Mouse (Mus musculus) midbrain, postnatal 0 days (tissue): ENCODE measurements around the gene Tfap4. TPM values are rescaled to one million over a fixed set of nuclear protein-coding genes. Genes with fewer than 3 reads are reported as not detected.
"Not testable (repeated sequence)": the region's sequence is repeated elsewhere in the genome, so short reads cannot be mapped to it uniquely, and the experiment has no call there.

Experiments used
- ATAC-seq: fragments of 200-750 bp; cut with Nextera tagmentation; 2 replicates; pipeline ENCODE4 v1.8.0; 2017; ENCODE audit warnings: moderate number of reproducible peaks, mild to moderate bottlenecking, moderate TSS enrichment, moderate library complexity; ENCODE audit not compliant: low FRiP score
- DNase-seq: peaks from one replicate; pipeline ENCODE4 v3.0.0-alpha.2; 2015; ENCODE audit warnings: low spot score
- H3K27ac ChIP-seq: fragments of 300-500 bp; sonication (generic); 2 replicates; pipeline ENCODE4 v1.5.1; 2014; ENCODE audit warnings: low read depth, mild to moderate bottlenecking, low read length, mixed read lengths
- H3K27me3 ChIP-seq: fragments of 300-500 bp; sonication (generic); 2 replicates; pipeline ENCODE4 v1.6.1; 2014; ENCODE audit warnings: low read length, control low read depth, mixed read lengths; ENCODE audit not compliant: insufficient read depth
- H3K36me3 ChIP-seq: fragments of 300-500 bp; sonication (generic); 2 replicates; pipeline ENCODE4 v1.6.1; 2014; ENCODE audit warnings: low read length, control low read depth, mixed read lengths; ENCODE audit not compliant: insufficient read depth
- H3K4me1 ChIP-seq: fragments of 300-500 bp; sonication (generic); 2 replicates; pipeline ENCODE4 v1.6.1; 2014; ENCODE audit warnings: mild to moderate bottlenecking, control low read depth, antibody characterized with exemption, low read length, mixed read lengths; ENCODE audit not compliant: insufficient read depth
- H3K4me2 ChIP-seq: fragments of 300-500 bp; sonication (generic); 2 replicates; pipeline ENCODE4 v1.6.1; 2014; ENCODE audit warnings: low read depth, mild to moderate bottlenecking, low read length, mixed read lengths; ENCODE audit not compliant: poor library complexity, severe bottlenecking
- H3K4me3 ChIP-seq: fragments of 300-500 bp; sonication (generic); 2 replicates; pipeline ENCODE4 v1.5.1; 2014; ENCODE audit warnings: low read depth, mild to moderate bottlenecking, low read length, moderate library complexity
- H3K9ac ChIP-seq: fragments of 300-500 bp; sonication (generic); replicated peaks from 2 replicates; pipeline ENCODE4 v1.6.1; 2014; ENCODE audit warnings: mild to moderate bottlenecking, low read length, moderate library complexity, mixed read lengths; ENCODE audit not compliant: poor library complexity, severe bottlenecking
- H3K9me3 ChIP-seq: fragments of 300-500 bp; sonication (generic); 2 replicates; pipeline ENCODE4 v1.6.1; 2016; ENCODE audit warnings: low read length, control low read depth
- CTCF ChIP-seq: IDR thresholded peaks from 2 replicates; pipeline ENCODE4 v1.5.1; 2016; ENCODE audit warnings: antibody characterized with exemption, mild to moderate bottlenecking
- WGBS: fragments of 180-500 bp; shearing (Covaris S2); extraction: QIAGEN DNeasy Blood & Tissue Kit; methylation state at CpG from one replicate; pipeline ENCODE4 v1.1.7; 2014; 5-methylcytosine and 5-hydroxymethylcytosine counted together
- polyA plus RNA-seq: library from polyadenylated mRNA; unstranded; fragments of >200 nt; fragmentation: Nextera tagmentation; extraction: Ambion mirVana; gene quantifications from 2 replicates; pipeline ENCODE4 v1.2.1, GENCODE M21; 2015
- total RNA-seq: library from RNA; depleted of rRNA; stranded (reverse); fragments of >200 nt; gene quantifications from 2 replicates; pipeline ENCODE4 v1.2.3, GENCODE M21; 2014

The Tfap4 gene
- total and polyA plus RNA-seq, 2 experiments from 2014 or later = 5.2 to 6.7 TPM

DNA sequence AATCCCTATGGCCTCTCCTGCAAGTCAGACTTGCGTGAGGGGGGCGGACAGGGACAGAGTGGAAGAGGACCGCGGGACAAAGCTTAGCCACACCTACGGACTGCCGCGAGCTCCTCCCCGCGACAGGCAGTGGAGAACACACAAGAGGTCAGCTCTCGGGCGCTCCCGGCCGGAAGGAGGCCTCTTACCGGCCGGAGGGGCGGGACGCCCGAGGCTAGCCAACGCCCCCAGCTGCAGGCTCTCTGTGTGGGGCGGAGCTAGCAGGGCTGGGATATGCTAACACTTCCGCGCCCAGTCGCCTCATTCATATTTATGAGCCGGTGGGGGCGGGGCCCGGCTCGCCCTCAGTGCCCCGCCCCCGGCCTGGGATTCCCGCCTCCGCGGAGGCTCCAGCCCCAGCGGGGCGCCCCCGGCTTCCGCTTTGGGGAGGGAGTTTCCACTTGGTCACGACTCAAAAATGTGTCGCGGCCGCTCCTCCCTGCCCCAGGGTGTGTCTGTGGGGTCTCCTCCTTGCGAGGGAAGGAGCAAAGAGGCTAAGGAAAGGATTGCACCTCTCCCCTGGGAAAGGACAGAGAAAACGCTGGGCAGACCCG is 27.0 kb upstream of the Tfap4 start:
- H3K9ac ChIP-seq = peak overlapping the region; percentile 57
- peak; percentile 31 for TF ChIP-seq CTCF
- H3K36me3 ChIP-seq = no peaks in the 10 kb centered on the region; the same call in 1 of the 2 replicates
- H3K4me1 ChIP-seq = no peaks in the 10 kb centered on the region
- under 1% methylated on average over 43 of the region's 43 CpGs for WGBS
- ATAC-seq (peak; percentile 94), DNase-seq (peak; percentile 95)
- peak overlapping the region; percentile 56 for H3K4me3 ChIP-seq
- H3K27ac ChIP-seq = peak overlapping the region; percentile 62
- H3K27me3 ChIP-seq = no peaks in the 10 kb centered on the region
- H3K4me2 ChIP-seq = peak overlapping the region; percentile 90
- no peaks in the 10 kb centered on the region for H3K9me3 ChIP-seq

DNA sequence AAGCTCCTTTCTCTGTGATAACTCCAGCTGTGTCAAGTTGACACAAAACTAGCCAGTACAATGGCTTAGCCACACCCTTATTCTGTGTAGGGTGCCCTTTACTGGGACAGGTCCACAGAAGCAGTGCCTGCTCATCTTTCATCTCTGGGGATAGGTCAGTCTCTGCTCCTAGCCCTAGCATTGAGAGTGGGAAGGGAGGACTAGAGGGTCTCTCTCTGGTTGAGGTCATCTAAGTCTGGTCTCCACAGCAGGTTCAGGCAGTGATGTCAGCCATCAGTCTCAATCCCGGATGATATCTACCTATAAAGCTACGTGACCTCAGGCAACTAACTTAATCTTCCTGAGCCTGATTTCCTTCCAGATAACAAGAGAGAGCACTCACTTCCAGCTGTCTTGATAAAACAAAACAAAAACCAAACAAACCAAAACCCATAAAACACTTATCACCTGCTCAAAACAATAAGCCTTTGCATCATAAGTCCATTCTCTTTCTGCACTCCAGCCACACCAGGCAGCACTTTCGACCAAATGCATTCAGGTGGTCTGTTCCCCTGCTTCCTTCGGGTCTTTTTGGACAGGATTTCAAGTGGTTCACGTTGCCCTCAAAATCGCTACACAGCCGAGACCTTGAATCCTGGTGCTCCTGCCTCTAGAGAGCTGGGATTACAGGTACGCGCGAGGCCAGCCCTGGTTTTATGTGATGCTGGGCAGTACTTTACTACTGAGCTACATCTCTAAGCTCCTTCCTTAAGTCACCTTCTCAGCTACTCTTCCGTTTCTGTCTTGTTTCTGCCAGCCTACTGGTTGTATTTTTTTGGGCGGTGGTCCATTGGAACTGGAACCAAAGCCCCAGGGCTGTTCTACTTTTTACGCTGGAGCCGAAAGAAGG is 26.2 kb upstream of the Tfap4 start:
- peak overlapping the region; percentile 57 for H3K9ac ChIP-seq
- peak overlapping the region; percentile 62 for H3K27ac ChIP-seq
- peak; percentile 17; the same call in 1 of the 2 replicates for ATAC-seq
- H3K4me3 ChIP-seq = peak overlapping the region; percentile 56
- H3K4me2 ChIP-seq = peak overlapping the region; percentile 90
- WGBS = 8% methylated on average over 14 of the region's 14 CpGs
- no peaks in the 10 kb centered on the region for H3K27me3 ChIP-seq
- no peak for TF ChIP-seq CTCF
- no peaks in the 10 kb centered on the region for H3K4me1 ChIP-seq
- no peaks in the 10 kb centered on the region; the same call in 1 of the 2 replicates for H3K36me3 ChIP-seq
- DNase-seq = no peak
- H3K9me3 ChIP-seq = no peaks in the 10 kb centered on the region

DNA sequence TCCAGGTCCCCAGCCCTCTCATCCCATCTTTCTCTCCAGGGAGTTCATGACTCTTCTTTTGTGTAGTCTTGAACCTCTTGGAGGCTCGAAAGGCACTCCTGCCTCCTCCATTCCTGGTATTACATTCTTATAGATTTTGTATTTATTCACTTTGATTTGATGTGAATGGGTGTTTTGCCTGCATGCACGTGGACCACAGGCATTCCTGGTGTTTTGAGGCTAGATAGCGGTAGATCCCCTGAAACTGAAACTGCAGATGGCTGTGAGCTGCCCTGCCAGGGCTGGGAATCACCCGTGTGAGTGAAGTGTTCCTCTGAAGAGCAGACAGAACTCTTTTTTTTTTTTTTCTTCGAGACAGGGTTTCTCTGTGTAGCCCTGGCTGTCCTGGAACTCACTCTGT is 24.8 kb upstream of the Tfap4 start:
- TF ChIP-seq CTCF = no peak
- ATAC-seq = no peak
- H3K4me1 ChIP-seq = no peaks in the 10 kb centered on the region
- no peak overlapping the region for H3K4me3 ChIP-seq
- no peaks in the 10 kb centered on the region for H3K36me3 ChIP-seq
- no peaks in the 10 kb centered on the region for H3K9me3 ChIP-seq
- 76% methylated on average over 5 of the region's 5 CpGs for WGBS
- no peak overlapping the region for H3K9ac ChIP-seq
- H3K4me2 ChIP-seq = no peak overlapping the region
- DNase-seq = no peak
- no peak overlapping the region for H3K27ac ChIP-seq
- H3K27me3 ChIP-seq = no peaks in the 10 kb centered on the region

- Histone ChIP-seq H3K27ac (no peak overlapping the region), H3K4me3 (no peak overlapping the region), H3K9me3 (no peaks in the 10 kb centered on the region), H3K36me3 (no peaks in the 10 kb centered on the region), H3K27me3 (no peaks in the 10 kb centered on the region), H3K4me1 (no peaks in the 10 kb centered on the region), H3K9ac (no peak overlapping the region), H3K4me2 (no peak overlapping the region)
- TF ChIP-seq CTCF = no peak
- DNase-seq (no peak), ATAC-seq (no peak)
- 85% methylated on average over 3 of the region's 3 CpGs for WGBS
Observed at GRCm38 (mm10) chr16:4583807-4584206, 24.2 kb upstream of the Tfap4 start.

- 87% methylated on average over 4 of the region's 4 CpGs for WGBS
- not testable (repeated sequence) for H3K27me3 ChIP-seq, H3K9me3 ChIP-seq, H3K27ac ChIP-seq, H3K9ac ChIP-seq, H3K4me3 ChIP-seq, H3K36me3 ChIP-seq, DNase-seq, H3K4me1 ChIP-seq, H3K4me2 ChIP-seq, ATAC-seq
Observed at GRCm38 (mm10) chr16:4581179-4581578, 21.5 kb upstream of the Tfap4 start.

DNA sequence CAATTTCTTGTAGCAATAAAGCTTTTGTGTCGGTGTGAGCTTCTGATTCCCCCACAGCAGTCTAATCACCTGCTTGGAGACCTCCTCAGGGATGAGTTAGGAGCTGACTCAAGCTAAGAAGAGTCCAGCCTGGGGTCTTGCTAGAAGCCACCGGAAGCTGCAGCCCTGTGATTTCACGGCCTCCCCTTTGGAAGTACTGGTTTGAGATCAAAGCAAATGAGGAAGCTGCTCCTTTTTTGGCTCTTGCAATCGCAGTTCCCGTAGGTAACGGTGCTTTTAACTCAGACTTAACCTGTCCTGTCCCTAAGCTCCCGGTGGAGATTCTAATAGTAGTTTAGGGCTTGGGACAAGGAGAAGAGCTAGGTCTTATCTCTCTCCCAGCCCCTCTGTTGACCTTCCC is 19.0 kb upstream of the Tfap4 start:
- Histone ChIP-seq H3K4me3 (no peak overlapping the region), H3K9me3 (no peaks in the 10 kb centered on the region), H3K36me3 (no peaks in the 10 kb centered on the region), H3K27me3 (no peaks in the 10 kb centered on the region), H3K9ac (no peak overlapping the region), H3K4me2 (no peak overlapping the region), H3K4me1 (no peaks in the 10 kb centered on the region), H3K27ac (no peak overlapping the region)
- 72% methylated on average over 7 of the region's 7 CpGs for whole genome bisulfite sequencing
- DNase-seq (no peak), ATAC-seq (no peak)
- no peak for TF ChIP-seq CTCF
